Mouse (Mus musculus): ENCODE data around the gene Iqcf1. TPM values are rescaled to one million over a fixed set of nuclear protein-coding genes. Genes with fewer than 3 reads are reported as not detected.

Iqcf1 gene
- total RNA-seq (2014; fragmentation: Nextera tagmentation), result not detected in 2 replicates
- not detected in 2 replicates for total RNA-seq (2017)

DNA sequence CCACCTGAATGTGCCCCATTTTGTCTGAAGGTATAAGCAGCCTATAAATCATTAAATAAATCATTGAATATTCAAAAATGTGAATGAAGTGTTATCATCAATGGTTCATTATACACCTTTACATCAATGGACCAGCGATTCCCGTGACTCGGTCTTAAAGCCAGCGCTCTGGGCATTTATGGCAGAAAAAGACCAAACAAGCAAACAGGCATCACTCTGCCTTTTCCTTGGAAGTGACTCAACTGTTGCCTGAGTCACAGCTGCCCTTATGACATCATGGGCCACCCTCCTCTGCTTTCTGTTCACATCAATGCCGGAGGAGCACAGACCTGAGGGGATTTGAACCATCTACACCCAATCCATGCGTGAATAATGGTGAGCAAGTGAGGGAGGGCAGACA, at the start of gene Iqcf1:
Iqcf1 (plus strand) TSS at position 301 of the 400 bp plus-strand sequence.
- no peak for ATAC-seq (replicated peaks; ENCODE audit: low FRiP score, low TSS enrichment, poor library complexity, severe bottlenecking)

DNA sequence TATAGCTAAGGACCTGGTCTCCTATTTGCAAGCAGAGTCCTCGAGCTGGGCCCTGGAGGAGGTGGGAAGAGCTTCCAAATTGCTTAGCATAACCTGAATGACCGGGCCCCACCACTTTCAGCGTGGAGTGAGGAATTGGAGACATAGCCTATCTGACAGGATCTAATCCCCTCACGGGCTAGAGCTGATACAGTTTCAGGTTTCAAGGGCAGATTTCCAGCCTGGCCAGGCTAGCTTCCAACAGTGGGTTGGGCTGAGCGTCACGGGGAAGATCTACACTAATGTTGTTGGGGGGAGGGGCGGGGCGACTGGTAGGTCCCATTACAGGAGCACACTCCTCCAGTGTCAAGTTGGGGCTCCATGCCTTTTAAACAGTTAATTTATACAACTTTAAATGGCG, 49.1 kb upstream of the Iqcf1 start:
- no peak for ATAC-seq (replicated peaks; ENCODE audit: low FRiP score, low TSS enrichment, poor library complexity, severe bottlenecking)

DNA sequence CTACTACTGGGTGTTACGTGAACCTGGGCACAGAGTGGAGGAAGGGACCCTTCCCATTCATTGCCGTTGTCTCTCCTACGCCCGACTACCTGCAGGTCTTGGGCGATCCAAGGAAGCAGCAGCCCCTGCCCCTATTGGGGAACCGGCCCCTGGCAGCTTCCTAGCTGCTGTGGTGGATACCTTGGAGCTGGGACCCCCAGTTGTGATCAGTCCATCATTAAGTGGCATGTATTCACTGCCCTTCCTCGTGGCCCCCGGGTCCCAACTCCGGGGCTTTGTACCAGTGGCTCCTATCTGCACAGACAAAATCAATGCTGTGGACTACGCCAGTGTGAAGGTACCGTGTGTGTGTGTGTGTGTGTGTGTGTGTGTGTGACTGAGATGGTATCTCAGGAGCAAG, 48.5 kb upstream of the Iqcf1 start:
- ATAC-seq (replicated peaks; ENCODE audit: low FRiP score, low TSS enrichment, poor library complexity, severe bottlenecking), result no peak

DNA sequence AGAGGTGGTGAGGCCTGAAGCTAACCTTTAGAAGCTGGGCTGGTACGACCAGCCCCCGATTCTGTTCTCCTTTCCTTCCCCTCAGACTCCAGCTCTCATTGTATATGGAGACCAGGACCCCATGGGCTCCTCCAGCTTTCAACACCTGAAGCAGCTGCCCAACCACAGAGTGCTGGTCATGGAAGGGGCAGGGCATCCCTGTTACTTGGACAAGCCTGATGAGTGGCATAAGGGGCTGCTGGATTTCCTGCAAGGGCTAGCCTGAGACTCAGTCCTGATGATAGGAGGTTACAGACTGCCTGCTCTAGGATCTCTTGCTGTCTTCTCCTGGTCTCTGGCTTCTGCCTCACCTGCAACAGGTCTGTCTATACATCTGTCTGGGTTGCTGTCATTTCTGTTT, 47.9 kb upstream of the Iqcf1 start:
- no peak for ATAC-seq (replicated peaks; ENCODE audit: low FRiP score, low TSS enrichment, poor library complexity, severe bottlenecking)

DNA sequence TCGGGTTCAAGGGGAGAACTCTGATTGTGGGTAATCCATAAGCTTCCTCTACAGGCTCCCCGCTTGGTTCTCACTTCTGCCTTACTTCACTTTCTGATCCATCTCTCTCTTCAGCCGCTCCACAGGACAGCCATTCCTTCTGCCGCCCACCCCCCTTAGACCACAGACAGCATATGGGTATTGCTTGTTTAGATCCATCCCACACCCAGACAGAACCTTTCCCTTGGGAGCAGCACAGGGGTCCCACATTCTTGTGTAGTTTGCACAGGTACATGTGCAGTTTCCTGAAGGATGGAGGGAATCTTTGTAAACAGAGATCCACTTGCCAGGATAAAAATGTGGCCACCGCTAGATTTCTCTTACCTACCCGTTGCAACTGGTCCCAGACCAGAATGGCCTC, 47.4 kb upstream of the Iqcf1 start:
- ATAC-seq (replicated peaks; ENCODE audit: low FRiP score, low TSS enrichment, poor library complexity, severe bottlenecking), result no peak

DNA sequence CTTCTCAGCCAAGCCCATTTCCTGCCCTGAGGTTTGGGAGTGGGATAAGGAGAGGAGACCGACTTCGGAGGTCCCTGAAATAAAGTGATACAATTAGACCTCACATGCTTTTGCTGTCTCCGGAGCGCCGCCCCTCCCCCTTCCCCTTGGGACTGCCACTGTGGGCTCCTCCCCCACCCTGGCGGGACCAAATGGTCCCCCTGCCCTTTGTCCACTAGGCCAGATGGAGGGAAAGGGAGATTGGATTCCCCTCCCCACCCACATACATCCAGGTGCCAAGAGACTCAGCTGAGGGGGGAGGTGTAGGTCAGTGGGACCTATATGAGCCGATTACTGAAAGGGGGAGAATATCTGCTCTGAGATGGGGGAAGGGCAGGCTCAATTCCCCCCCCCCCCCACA, 46.9 kb upstream of the Iqcf1 start:
- no peak for ATAC-seq (replicated peaks; ENCODE audit: low FRiP score, low TSS enrichment, poor library complexity, severe bottlenecking)

DNA sequence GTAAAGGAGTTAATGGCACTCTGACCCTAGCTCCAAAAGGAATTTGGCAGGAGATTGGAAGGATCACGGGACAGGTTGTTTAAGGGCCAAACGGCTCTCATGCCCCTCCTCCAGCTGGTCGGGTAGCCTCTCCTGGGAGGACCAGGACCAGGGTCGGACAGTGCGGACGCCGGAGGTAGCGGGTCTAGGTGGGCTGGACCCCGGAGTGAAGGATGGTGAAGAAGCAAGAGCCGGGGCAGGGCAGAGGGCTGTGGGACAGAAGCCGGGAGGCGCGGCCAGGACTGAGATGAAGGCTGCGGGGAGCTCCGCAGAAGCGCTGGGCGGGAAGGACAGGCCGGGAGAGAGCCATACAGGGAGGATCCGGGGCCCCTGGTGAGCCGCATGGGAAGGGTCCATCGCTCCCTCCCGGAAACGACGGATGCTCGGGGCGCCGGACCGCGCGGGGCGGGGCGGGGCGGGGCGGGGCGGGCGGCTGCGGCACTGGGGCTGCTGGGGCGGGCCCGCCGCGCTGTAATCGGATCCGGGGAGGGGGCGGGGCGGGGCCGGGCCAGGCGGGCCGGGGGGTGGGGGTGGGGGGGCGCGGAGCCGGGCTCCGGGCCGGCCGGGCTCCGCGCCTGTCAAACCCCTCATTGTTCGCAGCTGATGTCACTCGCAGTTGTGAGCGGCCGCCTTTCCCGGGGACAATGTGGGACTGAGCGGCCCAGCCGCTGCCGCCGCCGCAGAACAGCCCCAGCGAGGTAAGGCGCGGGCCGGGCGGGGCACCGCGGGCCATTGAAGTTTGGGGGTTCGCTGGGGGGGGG, 46.3 kb upstream of the Iqcf1 start, which contains the start of gene Pcbp4:
Pcbp4 (plus strand) TSS at position 21 of the 800 bp plus-strand sequence.
- peak; percentile 24; the same call in 1 of the 2 replicates for ATAC-seq (replicated peaks; ENCODE audit: low FRiP score, low TSS enrichment, poor library complexity, severe bottlenecking)

DNA sequence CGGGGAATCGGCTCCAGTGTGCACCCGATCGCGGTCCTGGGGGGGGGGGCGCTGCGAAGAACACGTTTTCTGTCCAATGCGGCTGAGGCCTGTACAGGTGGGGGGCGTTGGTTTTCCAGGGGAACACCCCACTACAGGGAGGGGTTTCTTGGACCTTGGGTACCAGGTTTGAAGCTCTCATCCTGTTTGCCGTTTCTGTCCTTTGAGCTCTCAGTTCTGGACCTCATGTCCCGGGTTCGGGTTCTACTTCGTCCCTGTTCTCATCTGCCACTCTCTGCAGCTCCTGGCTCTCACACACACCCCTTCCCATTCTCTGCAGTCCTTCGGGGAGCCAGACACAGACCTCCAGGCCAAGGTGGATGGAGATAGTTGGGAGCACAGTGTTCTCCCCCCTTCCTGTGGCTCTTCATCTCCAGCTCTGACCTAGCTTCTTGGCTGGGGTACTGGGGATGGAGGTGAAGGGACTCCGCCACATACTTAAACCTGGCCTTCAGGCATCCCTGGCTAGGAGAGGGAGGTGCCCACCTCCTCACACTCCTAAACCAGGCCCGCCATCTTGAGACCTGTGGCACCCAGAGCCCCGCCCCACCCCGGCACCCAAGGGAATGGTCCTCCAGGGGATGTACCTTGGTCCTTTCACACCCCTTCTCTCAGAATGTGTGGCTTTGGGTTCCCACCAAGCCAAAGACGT, 45.6 kb upstream of the Iqcf1 start:
- ATAC-seq (replicated peaks; ENCODE audit: low FRiP score, low TSS enrichment, poor library complexity, severe bottlenecking), result no peak

DNA sequence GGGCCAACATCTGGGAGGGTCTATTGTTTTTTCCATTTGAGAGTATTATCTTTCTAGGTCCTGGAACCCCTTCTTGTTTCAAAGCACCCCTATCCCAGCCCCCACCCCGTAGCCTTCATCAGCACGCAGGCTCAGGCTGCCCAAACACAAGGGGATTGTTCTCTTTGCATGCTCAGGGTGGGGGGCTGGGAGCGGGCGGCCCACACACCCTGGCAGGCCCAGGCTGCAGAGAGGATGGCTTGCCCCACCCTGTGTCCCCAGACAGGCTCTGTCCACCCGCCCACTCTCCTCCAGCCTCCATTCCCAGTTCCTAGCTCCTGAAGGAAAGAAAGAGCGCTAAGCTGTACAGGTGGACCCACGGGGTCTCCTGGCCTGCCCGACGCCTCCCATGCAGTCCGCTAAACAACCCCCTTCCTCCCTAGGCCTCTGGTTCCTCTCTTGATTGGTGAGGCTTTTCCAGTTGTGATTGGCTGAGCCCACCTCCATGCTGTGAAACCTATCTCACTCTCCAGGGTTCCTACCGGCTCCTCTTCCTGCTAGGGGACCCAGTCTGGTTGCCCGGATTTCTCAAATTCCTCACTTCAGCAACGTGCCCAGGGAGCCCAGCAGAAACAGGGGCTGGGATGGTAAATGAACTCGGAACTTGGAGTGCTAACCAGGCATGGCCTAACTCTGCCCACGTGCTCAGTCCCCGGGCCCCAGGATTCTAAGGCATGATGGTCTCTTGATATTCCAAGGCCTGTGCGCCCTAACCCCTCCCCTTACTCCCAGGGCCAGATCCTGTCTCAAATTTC, 44.7 kb upstream of the Iqcf1 start:
- ATAC-seq (replicated peaks; ENCODE audit: low FRiP score, low TSS enrichment, poor library complexity, severe bottlenecking), result no peak

DNA sequence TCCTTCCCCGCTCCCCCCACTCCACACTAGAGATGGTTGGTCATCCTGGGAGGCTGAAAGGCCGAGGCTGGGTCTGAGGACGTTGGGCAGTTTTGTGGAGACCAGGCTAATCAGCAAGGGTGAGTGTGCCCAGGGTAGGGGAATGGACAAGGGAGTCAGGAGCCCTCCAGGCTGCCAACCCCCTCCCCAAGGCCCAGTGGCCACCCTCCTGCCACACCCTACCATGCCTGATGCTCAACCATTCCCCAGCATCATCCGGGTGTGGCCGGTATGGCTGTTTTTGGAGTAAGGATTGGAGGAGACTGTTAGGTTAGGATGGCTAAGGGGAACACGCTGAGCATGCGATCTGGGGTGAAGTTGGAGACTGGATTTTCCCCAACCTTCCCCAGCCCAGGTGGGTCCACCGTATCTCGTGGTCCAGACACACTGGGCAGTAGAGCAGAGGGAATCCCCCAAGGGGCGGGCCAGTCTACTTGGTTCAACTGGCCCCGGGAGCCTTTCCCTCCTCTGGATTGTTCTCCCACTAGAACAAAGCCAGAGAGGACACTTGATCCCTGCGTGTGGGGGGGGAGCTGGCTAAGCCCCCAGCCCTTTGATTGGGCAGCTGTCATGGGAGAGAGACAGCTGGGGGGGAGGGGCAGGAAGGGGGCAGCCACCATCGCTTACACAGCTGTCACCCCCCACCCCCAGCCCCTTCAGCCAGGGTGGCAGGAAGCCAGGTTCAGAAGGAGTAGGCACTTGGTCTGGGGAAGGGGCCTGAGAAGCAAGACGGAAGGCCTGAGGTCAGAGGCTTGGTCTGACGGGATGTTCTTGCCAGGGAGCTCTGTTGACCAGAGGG, 43.2 kb upstream of the Iqcf1 start:
- no peak for ATAC-seq (replicated peaks; ENCODE audit: low FRiP score, low TSS enrichment, poor library complexity, severe bottlenecking)

DNA sequence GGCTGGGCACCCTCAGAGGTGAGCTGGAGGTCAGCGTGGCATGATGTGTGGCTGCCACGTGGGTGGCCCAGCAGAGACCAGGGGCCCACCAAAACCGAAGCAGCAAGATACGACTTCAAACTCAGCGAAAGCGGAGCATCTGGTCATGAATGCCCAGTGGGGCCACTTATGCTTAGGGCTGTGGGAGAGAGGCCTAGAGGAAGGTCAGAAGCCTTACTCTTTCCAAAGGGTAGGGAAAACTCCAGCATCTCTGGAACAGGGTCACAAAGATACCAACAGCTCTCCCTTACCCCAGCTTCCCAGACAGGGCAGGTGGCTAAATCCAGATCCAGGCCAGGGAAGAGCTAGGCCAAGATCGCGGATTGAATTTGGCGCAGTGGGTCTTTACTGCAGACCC, 42.6 kb upstream of the Iqcf1 start:
- ATAC-seq (replicated peaks; ENCODE audit: low FRiP score, low TSS enrichment, poor library complexity, severe bottlenecking), result no peak

DNA sequence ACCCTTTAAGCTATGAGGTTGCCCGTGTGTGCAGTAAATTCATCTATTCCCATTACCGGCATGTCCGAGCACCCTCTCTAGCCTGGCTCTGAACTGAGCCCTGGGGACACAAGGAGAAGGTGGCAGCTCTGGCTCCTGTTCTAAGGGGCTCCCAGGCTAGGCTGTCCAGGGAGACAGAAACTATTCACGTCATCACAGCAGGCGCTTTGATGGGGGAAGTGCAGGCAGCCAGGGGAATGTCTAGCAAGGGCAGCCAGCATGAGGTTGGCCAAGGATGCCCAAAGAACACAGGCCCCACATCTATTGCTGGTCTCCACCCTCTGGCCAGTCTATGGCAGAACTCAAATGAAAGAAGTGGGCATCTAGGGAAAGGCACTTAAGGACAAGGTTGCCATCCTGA, 41.8 kb upstream of the Iqcf1 start:
- ATAC-seq (replicated peaks; ENCODE audit: low FRiP score, low TSS enrichment, poor library complexity, severe bottlenecking), result no peak

DNA sequence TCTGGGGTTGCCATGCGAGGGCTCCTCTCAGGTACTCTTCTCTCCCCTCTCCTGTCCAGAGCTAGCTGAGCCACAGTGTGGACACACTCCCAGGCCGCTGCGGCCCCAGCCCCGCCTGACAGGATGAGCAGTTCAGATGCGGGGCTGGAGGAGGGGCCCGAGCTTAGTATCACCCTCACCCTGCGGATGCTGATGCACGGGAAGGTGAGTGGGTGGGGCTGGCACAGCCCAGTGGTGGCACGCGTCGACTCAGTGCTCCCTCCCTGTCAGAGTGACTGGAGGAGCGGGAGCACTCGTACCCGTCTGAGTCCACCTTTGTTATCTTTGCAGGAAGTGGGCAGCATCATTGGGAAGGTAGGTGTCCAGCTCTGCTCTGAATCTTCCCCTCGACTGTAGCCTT, 39.8 kb upstream of the Iqcf1 start:
- ATAC-seq (replicated peaks; ENCODE audit: low FRiP score, low TSS enrichment, poor library complexity, severe bottlenecking), result no peak

DNA sequence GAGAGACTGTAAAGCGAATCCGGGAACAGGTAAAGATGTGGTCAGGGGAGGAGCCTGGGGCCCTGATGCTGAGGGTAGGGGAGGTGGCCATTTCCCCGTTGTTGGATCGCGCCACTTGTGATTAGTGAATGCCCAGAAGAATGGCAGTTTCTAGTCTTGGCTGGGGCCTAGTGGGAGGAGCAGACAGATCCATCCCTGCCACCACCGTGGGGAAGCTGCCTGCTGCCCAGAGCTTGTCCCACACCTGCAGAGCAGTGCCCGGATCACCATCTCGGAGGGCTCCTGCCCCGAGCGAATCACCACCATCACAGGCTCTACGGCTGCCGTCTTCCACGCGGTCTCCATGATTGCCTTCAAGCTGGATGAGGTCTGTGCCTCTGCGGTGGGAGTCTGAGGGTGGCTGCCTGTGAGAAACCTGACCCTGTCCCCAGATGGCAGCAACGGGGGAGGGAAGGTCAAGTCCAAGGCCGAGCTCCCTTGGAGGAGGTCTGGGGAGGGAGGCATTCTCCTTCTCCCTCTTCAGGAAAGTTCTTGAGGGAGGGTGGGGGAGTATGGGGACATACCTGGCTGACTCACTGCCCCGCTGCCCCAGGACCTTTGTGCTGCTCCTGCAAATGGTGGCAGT, 39.3 kb upstream of the Iqcf1 start:
- no peak for ATAC-seq (replicated peaks; ENCODE audit: low FRiP score, low TSS enrichment, poor library complexity, severe bottlenecking)

DNA sequence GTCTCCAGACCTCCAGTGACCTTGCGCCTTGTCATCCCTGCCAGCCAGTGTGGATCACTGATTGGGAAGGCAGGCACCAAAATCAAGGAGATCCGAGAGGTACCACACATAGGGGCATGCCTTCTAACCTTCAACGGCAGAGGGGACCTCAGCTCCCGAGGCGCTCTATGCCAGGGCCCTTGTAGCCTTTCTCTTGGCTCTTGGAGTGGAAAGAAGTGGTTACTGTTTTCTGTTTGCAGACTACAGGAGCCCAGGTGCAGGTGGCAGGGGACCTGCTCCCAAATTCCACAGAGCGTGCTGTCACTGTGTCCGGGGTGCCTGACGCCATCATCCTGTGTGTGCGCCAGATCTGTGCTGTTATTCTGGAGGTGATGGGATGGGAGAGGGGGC, 38.7 kb upstream of the Iqcf1 start:
- ATAC-seq (replicated peaks; ENCODE audit: low FRiP score, low TSS enrichment, poor library complexity, severe bottlenecking), result no peak

DNA sequence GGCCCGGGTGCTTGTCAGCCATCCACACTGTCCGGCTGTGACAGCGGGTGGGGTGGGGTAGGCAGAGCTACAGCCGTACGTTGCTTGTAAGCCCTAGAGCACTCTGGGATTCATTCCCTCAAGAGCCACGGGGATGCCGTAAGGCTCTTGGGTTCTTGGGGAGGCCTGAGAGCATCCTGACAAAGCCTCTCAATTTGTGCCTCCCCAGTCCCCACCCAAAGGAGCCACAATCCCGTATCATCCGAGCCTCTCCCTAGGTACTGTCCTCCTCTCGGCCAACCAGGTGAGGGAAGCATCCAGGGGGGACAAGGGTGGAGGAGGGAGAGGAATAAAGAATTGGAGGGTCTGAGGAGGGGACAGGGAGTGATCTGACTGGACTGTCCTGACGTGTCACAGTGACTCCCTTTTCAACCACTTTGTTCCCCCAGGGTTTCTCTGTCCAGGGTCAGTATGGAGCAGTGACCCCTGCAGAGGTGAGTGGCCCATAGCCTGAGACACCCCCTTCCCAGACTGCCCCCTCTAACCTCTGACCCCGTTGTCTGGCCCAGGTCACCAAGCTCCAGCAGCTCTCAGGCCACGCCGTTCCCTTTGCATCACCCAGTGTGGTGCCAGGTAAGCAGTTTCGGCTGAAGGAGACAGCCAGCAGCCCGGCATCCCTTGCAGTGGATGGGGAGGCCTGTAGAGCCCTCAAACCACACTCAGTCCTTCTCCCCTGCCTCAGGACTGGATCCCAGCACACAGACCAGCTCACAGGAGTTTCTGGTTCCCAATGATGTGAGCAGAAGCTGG, 37.9 kb upstream of the Iqcf1 start:
- ATAC-seq (replicated peaks; ENCODE audit: low FRiP score, low TSS enrichment, poor library complexity, severe bottlenecking), result no peak

DNA sequence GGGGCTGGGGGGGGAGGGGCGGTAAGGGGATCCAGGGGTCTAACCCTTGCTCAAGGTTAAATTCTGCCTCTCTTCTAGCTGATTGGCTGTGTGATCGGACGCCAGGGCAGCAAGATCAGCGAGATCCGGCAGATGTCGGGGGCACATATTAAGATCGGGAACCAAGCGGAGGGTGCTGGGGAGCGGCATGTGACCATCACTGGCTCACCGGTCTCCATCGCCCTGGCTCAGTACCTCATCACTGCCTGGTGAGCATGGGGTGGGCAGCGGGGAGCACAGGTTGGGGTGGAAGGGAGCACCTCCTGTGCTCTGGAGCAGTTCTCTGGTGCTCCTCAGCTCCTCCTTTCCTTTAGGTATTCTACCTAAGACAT, 37.4 kb upstream of the Iqcf1 start:
- no peak for ATAC-seq (replicated peaks; ENCODE audit: low FRiP score, low TSS enrichment, poor library complexity, severe bottlenecking)

All from megakaryocyte-erythroid progenitor cell, adult 5-6 weeks (primary cell).